Comparison of ENCODE assay signal across 8 mouse cellular contexts in genomic region chr9:115308401-115308800, GRCm38 (mm10). TPM values are rescaled to one million over a fixed set of nuclear protein-coding genes. Genes with fewer than 3 reads are reported as not detected.
DNase-seq lines count a peak whose midpoint lies in the region; ATAC-seq and TF ChIP-seq lines count a peak whose summit lies in the region.

No protein-coding gene starts in this region.

- H3K36me3 ChIP-seq in heart, adult 2 months (ENCODE audit: control insufficient read depth, insufficient read depth, low read length), result peaks cover 11% of the 10 kb centered on the region
- no peaks in the 10 kb centered on the region for H3K36me3 ChIP-seq in forebrain, embryonic 10.5 days (replicated peaks)
- peaks cover 11% of the 10 kb centered on the region for H3K36me3 ChIP-seq in liver, embryonic 12.5 days

- intact Hi-C loops in heart, adult 2 months (cut with DNase I), result loop anchor here (10.0 kb wide), 1 partner anchor 396 kb away; no protein-coding TSS in a partner anchor
- intact Hi-C loops in heart, postnatal 25 days (cut with DNase I), result no loop called here

- H3K27me3 ChIP-seq in heart, adult 2 months (ENCODE audit: control insufficient read depth, insufficient read depth, low read length), result no peaks in the 10 kb centered on the region
- H3K27me3 ChIP-seq in forebrain, embryonic 10.5 days (ENCODE audit: poor library complexity, severe bottlenecking), result no peaks in the 10 kb centered on the region
- H3K27me3 ChIP-seq in liver, embryonic 12.5 days (replicated peaks), result no peaks in the 10 kb centered on the region

- no peak for TF ChIP-seq CTCF in heart, adult 2 months (IDR thresholded peaks at IDR 0.05)

- 35% methylated on average over 4 of the region's 4 CpGs for WGBS in heart, adult 2 months
- WGBS in forebrain, embryonic 10.5 days, result 23% methylated on average over 4 of the region's 4 CpGs
- 12% methylated on average over 4 of the region's 4 CpGs for WGBS in liver, embryonic 12.5 days (ENCODE audit: insufficient replicate concordance)

- no peak for TF ChIP-seq POLR2A in heart, adult 2 months (IDR thresholded peaks at IDR 0.05; ENCODE audit: insufficient read depth, low read depth, low read length)

- no peaks in the 10 kb centered on the region for H3K9me3 ChIP-seq in forebrain, embryonic 10.5 days
- no peaks in the 10 kb centered on the region for H3K9me3 ChIP-seq in liver, embryonic 12.5 days (replicated peaks)

- peak overlapping the region; percentile 88 for H3K4me2 ChIP-seq in liver, embryonic 12.5 days

- TF ChIP-seq EP300 in heart, adult 2 months (IDR thresholded peaks at IDR 0.05; ENCODE audit: insufficient read depth, low read depth, low read length), result no peak

- H3K9ac ChIP-seq in heart, adult 2 months (ENCODE audit: low read depth, low read length), result no peak overlapping the region
- H3K9ac ChIP-seq in liver, embryonic 12.5 days, result peak overlapping the region; percentile 99

- ATAC-seq in liver, embryonic 12.5 days, result no peak
- no peak for ATAC-seq in granulocyte monocyte progenitor cell, adult 5-6 weeks (replicated peaks; ENCODE audit: poor library complexity, severe bottlenecking)

- no peak overlapping the region for H3K27ac ChIP-seq in heart, adult 2 months
- peak overlapping the region; percentile 99 for H3K27ac ChIP-seq in forebrain, embryonic 10.5 days
- H3K27ac ChIP-seq in liver, embryonic 12.5 days, result no peak overlapping the region

- DNase-seq in heart, adult 2 months, result no peak
- DNase-seq in heart, postnatal 25 days (ENCODE audit: low spot score), result no peak
- DNase-seq in 416B (ENCODE audit: low read depth), result peak; percentile 64
- DNase-seq in forebrain, embryonic 10.5 days (ENCODE audit: extremely low spot score, low spot score), result no peak
- no peak for DNase-seq in thymus, postnatal 36 days
- DNase-seq in adrenal gland, postnatal 14 days, result no peak

- peaks cover 3% of the 10 kb centered on the region; the same call in 1 of the 2 replicates for H3K79me2 ChIP-seq in heart, adult 2 months (replicated peaks; ENCODE audit: control insufficient read depth, insufficient read depth, low read length)

- no peaks in the 10 kb centered on the region; the same call in 1 of the 2 replicates for H3K4me1 ChIP-seq in heart, adult 2 months (ENCODE audit: control insufficient read depth, insufficient read depth, low read length)
- H3K4me1 ChIP-seq in forebrain, embryonic 10.5 days, result peaks cover 52% of the 10 kb centered on the region
- peaks cover 64% of the 10 kb centered on the region for H3K4me1 ChIP-seq in liver, embryonic 12.5 days

- H3K4me3 ChIP-seq in heart, adult 2 months, result peak overlapping the region; percentile 77
- peak overlapping the region; percentile 99 for H3K4me3 ChIP-seq in forebrain, embryonic 10.5 days
- peak overlapping the region; percentile 98 for H3K4me3 ChIP-seq in liver, embryonic 12.5 days

RNA-seq across cellular contexts. Expression of gene Stt3b, which starts 1.8 kb away (rescaled TPM):
- total RNA-seq in heart, adult 2 months (2021), result 10 to 100 TPM; 54.9 to 56.5 TPM
- polyA plus RNA-seq in heart, adult 2 months (2012; rRNA removed), result 22.2 and 35.7 TPM in 2 replicates
- 10 to 100 TPM; 56.0 to 58.2 TPM for total RNA-seq in heart, postnatal 25 days (2021)
- 85.5 and 86.8 TPM in 2 replicates for polyA plus RNA-seq in forebrain, embryonic 10.5 days (2016; fragmentation: Nextera tagmentation; extraction: Ambion mirVana)
- 102 and 106 TPM in 2 replicates for polyA plus RNA-seq in liver, embryonic 12.5 days (2016; fragmentation: Nextera tagmentation; extraction: Ambion mirVana)
- 91.1 and 97.6 TPM in 2 replicates for total RNA-seq in granulocyte monocyte progenitor cell, adult 5-6 weeks (2014; fragmentation: Nextera tagmentation)
- 127 and 130 TPM in 2 replicates for total RNA-seq in granulocyte monocyte progenitor cell, adult 5-6 weeks (2017)
- 117 and 124 TPM in 2 replicates for total RNA-seq in adrenal gland, postnatal 14 days (2021)
